In genomic region chr2:159446434-159446833, GRCm38 (mm10) we compare ENCODE assay signal across 7 mouse cellular contexts.
"Had no signal": no experiment of that assay in that cellular context is flagged by ENCODE, and none has a peak within 500 bp of the region (broad histone marks: within the 10 kb centered on the region; RNA-seq: fewer than 3 reads in every experiment).

No protein-coding gene starts in this region.

- H3K27me3 ChIP-seq: liver, embryonic 12.5 days; midbrain, embryonic 13.5 days had no signal

- H3K4me3 ChIP-seq: limb, embryonic 15.5 days; liver, embryonic 12.5 days; midbrain, embryonic 13.5 days had no signal

- ATAC-seq: hindbrain, postnatal 0 days; liver, embryonic 12.5 days; midbrain, embryonic 13.5 days had no signal

- H3K4me1 ChIP-seq: limb, embryonic 15.5 days; liver, embryonic 12.5 days had no signal

- DNase-seq: right cerebral cortex, postnatal 14 days had no signal

- H3K9ac ChIP-seq: limb, embryonic 15.5 days; liver, embryonic 12.5 days; lung, embryonic 14.5 days; midbrain, embryonic 13.5 days had no signal

- H3K36me3 ChIP-seq: limb, embryonic 15.5 days; liver, embryonic 12.5 days; midbrain, embryonic 13.5 days had no signal

- H3K4me2 ChIP-seq: limb, embryonic 15.5 days; liver, embryonic 12.5 days; lung, embryonic 14.5 days; midbrain, embryonic 13.5 days had no signal

- H3K9me3 ChIP-seq: limb, embryonic 15.5 days; liver, embryonic 12.5 days; midbrain, embryonic 13.5 days had no signal

- H3K27ac ChIP-seq: hindbrain, postnatal 0 days; limb, embryonic 15.5 days; liver, embryonic 12.5 days; midbrain, embryonic 13.5 days; stomach, postnatal 0 days had no signal
